Mouse (Mus musculus) embryonic facial prominence, embryonic 14.5 days (tissue): ENCODE measurements around the gene Nr5a2. TPM values are rescaled to one million over a fixed set of nuclear protein-coding genes. Genes with fewer than 3 reads are reported as not detected.

ENCODE experiments used
- ATAC-seq: fragments of 200-750 bp; cut with Nextera tagmentation; 2 replicates; pipeline ENCODE4 v1.8.0; 2017; ENCODE audit warnings: low read depth, moderate number of reproducible peaks, moderate TSS enrichment
- DNase-seq: peaks from one replicate; pipeline ENCODE4 v3.0.0-alpha.2; 2015; ENCODE audit warnings: low spot score
- H3K27ac ChIP-seq: fragments of 300-500 bp; sonication (generic); replicated peaks from 2 replicates; pipeline ENCODE4 v1.5.1; 2014; ENCODE audit warnings: low read depth, mild to moderate bottlenecking, low read length, moderate library complexity
- H3K27me3 ChIP-seq: fragments of 300-500 bp; sonication (generic); replicated peaks from 2 replicates; pipeline ENCODE4 v1.6.1; 2014; ENCODE audit warnings: low read length; ENCODE audit not compliant: control insufficient read depth, insufficient read depth
- H3K36me3 ChIP-seq: fragments of 300-500 bp; sonication (generic); 2 replicates; pipeline ENCODE4 v1.6.1; 2014; ENCODE audit warnings: low read length, mixed read lengths; ENCODE audit not compliant: control insufficient read depth, insufficient read depth
- H3K4me1 ChIP-seq: fragments of 300-500 bp; sonication (generic); 2 replicates; pipeline ENCODE4 v1.6.1; 2014; ENCODE audit warnings: antibody characterized with exemption, low read length; ENCODE audit not compliant: control insufficient read depth, insufficient read depth
- H3K4me2 ChIP-seq: fragments of 300-500 bp; sonication (generic); 2 replicates; pipeline ENCODE4 v1.6.1; 2014; ENCODE audit warnings: low read depth, mild to moderate bottlenecking, low read length, moderate library complexity, mixed read lengths
- H3K4me3 ChIP-seq: fragments of 300-500 bp; sonication (generic); 2 replicates; pipeline ENCODE4 v1.5.1; 2014; ENCODE audit warnings: low read depth, mild to moderate bottlenecking, low read length
- H3K9ac ChIP-seq: fragments of 300-500 bp; sonication (generic); 2 replicates; pipeline ENCODE4 v1.6.1; 2014; ENCODE audit warnings: low read depth, mild to moderate bottlenecking, low read length, moderate library complexity, mixed read lengths
- H3K9me3 ChIP-seq: fragments of 300-500 bp; sonication (generic); 2 replicates; pipeline ENCODE4 v1.6.1; 2016; ENCODE audit warnings: low read length; ENCODE audit not compliant: control insufficient read depth
- WGBS: fragments of 180-500 bp; shearing (Covaris S2); extraction: QIAGEN DNeasy Blood & Tissue Kit; methylation state at CpG from one replicate; pipeline ENCODE4 v1.1.7; 2014; 5-methylcytosine and 5-hydroxymethylcytosine counted together
- polyA plus RNA-seq: library from polyadenylated mRNA; unstranded; fragments of >200 nt; fragmentation: Nextera tagmentation; extraction: Ambion mirVana; gene quantifications from 2 replicates; pipeline ENCODE4 v1.2.1, GENCODE M21; 2014

Nr5a2 gene
- polyA plus RNA-seq, 1 experiment from 2014 or later: 1.3 TPM

GRCm38 (mm10) chr1:136946404-136946803, 13.8 kb downstream of the Nr5a2 start:
- ATAC-seq: no peak
- H3K9ac ChIP-seq: 0 out of 2 replicates have a peak overlapping the region, but pooled peaks have one; percentile 30
- peak overlapping the region; percentile 94 for H3K4me2 ChIP-seq

GRCm38 (mm10) chr1:136945876-136946275, 14.4 kb downstream of the Nr5a2 start:
- no peak for DNase-seq
- Histone ChIP-seq H3K27me3 (peaks cover 82% of the 10 kb centered on the region), H3K27ac (no peak overlapping the region), H3K4me2 (peak overlapping the region; percentile 94; the same call in 1 of the 2 replicates), H3K9me3 (no peaks in the 10 kb centered on the region), H3K36me3 (no peaks in the 10 kb centered on the region), H3K4me1 (peaks cover 13% of the 10 kb centered on the region), H3K9ac (no peak overlapping the region), H3K4me3 (no peak overlapping the region)
- 4% methylated on average over 10 of the region's 10 CpGs for WGBS
- ATAC-seq: no peak

More at GRCm38 (mm10) chr1:136946404-136946803, 13.8 kb downstream of the Nr5a2 start:
- Histone ChIP-seq H3K9me3 (no peaks in the 10 kb centered on the region), H3K27me3 (peaks cover 87% of the 10 kb centered on the region), H3K36me3 (no peaks in the 10 kb centered on the region), H3K27ac (no peak overlapping the region), H3K4me1 (peaks cover 13% of the 10 kb centered on the region), H3K4me3 (peak overlapping the region; percentile 54)
- DNase-seq: peak; percentile 16
- WGBS: 2% methylated on average over 8 of the region's 8 CpGs

- whole genome bisulfite sequencing: 6% methylated on average over 7 of the region's 7 CpGs
- H3K27ac ChIP-seq: no peak overlapping the region
- H3K4me3 ChIP-seq: no peak overlapping the region
- H3K27me3 ChIP-seq: peaks cover 77% of the 10 kb centered on the region
- DNase-seq (no peak), ATAC-seq (no peak)
- H3K4me2 ChIP-seq: no peak overlapping the region
- peaks cover 13% of the 10 kb centered on the region for H3K4me1 ChIP-seq
- no peaks in the 10 kb centered on the region for H3K9me3 ChIP-seq
- H3K36me3 ChIP-seq: no peaks in the 10 kb centered on the region
- no peak overlapping the region for H3K9ac ChIP-seq
Measured at GRCm38 (mm10) chr1:136945426-136945825, 14.8 kb downstream of the Nr5a2 start.

GRCm38 (mm10) chr1:136940603-136941002, 19.6 kb downstream of the Nr5a2 start:
- no peaks in the 10 kb centered on the region for H3K36me3 ChIP-seq
- H3K9ac ChIP-seq: no peak overlapping the region
- peaks cover 32% of the 10 kb centered on the region for H3K27me3 ChIP-seq
- H3K4me3 ChIP-seq: no peak overlapping the region
- no peaks in the 10 kb centered on the region for H3K4me1 ChIP-seq
- WGBS: 84% methylated on average over 5 of the region's 5 CpGs
- DNase-seq: no peak
- H3K4me2 ChIP-seq: no peak overlapping the region
- no peak overlapping the region for H3K27ac ChIP-seq
- H3K9me3 ChIP-seq: no peaks in the 10 kb centered on the region
- no peak for ATAC-seq

GRCm38 (mm10) chr1:136939220-136939619, 21.0 kb downstream of the Nr5a2 start:
- Histone ChIP-seq H3K9ac (no peak overlapping the region), H3K4me1 (no peaks in the 10 kb centered on the region), H3K27ac (no peak overlapping the region), H3K36me3 (no peaks in the 10 kb centered on the region), H3K4me2 (no peak overlapping the region), H3K4me3 (no peak overlapping the region), H3K9me3 (no peaks in the 10 kb centered on the region), H3K27me3 (peaks cover 19% of the 10 kb centered on the region)
- no peak for ATAC-seq
- DNase-seq: no peak
- 57% methylated on average over 1 of the region's 1 CpGs for WGBS

GRCm38 (mm10) chr1:136935960-136936324, 24.3 kb downstream of the Nr5a2 start:
- 80% methylated on average over 9 of the region's 9 CpGs for WGBS
- ATAC-seq: no peak

GRCm38 (mm10) chr1:136935316-136935959, 24.8 kb downstream of the Nr5a2 start:
- no peaks in the 10 kb centered on the region for H3K4me1 ChIP-seq
- no peaks in the 10 kb centered on the region for H3K36me3 ChIP-seq
- no peak for ATAC-seq
- no peaks in the 10 kb centered on the region for H3K9me3 ChIP-seq
- no peak for DNase-seq
- no peak overlapping the region for H3K27ac ChIP-seq
- H3K27me3 ChIP-seq: 0 out of 2 replicates have a peak, but pooled peaks cover 3% of the 10 kb centered on the region
- H3K4me2 ChIP-seq: no peak overlapping the region
- no peak overlapping the region for H3K9ac ChIP-seq
- 56% methylated on average over 8 of the region's 8 CpGs for WGBS
- H3K4me3 ChIP-seq: no peak overlapping the region

More at GRCm38 (mm10) chr1:136935960-136936324, 24.3 kb downstream of the Nr5a2 start:
- DNase-seq: no peak
- Histone ChIP-seq H3K36me3 (no peaks in the 10 kb centered on the region), H3K9me3 (no peaks in the 10 kb centered on the region), H3K4me2 (no peak overlapping the region), H3K4me3 (no peak overlapping the region), H3K27ac (no peak overlapping the region), H3K9ac (no peak overlapping the region), H3K4me1 (no peaks in the 10 kb centered on the region), H3K27me3 (0 out of 2 replicates have a peak, but pooled peaks cover 3% of the 10 kb centered on the region)

GRCm38 (mm10) chr1:136934051-136934450, 26.2 kb downstream of the Nr5a2 start:
- H3K4me1 ChIP-seq: no peaks in the 10 kb centered on the region
- H3K9ac ChIP-seq: no peak overlapping the region
- H3K27me3 ChIP-seq: no peaks in the 10 kb centered on the region
- no peak for ATAC-seq
- 92% methylated on average over 10 of the region's 10 CpGs for WGBS
- no peaks in the 10 kb centered on the region for H3K9me3 ChIP-seq
- no peak for DNase-seq
- H3K4me3 ChIP-seq: no peak overlapping the region
- no peak overlapping the region for H3K27ac ChIP-seq
- no peak overlapping the region for H3K4me2 ChIP-seq
- H3K36me3 ChIP-seq: no peaks in the 10 kb centered on the region

- Histone ChIP-seq H3K36me3 (no peaks in the 10 kb centered on the region), H3K9me3 (no peaks in the 10 kb centered on the region), H3K27ac (no peak overlapping the region), H3K9ac (no peak overlapping the region), H3K4me2 (no peak overlapping the region), H3K4me3 (no peak overlapping the region), H3K4me1 (no peaks in the 10 kb centered on the region), H3K27me3 (no peaks in the 10 kb centered on the region)
- ATAC-seq: no peak
- no peak for DNase-seq
- 91% methylated on average over 5 of the region's 5 CpGs for WGBS
Measured at GRCm38 (mm10) chr1:136931026-136931425, 29.2 kb downstream of the Nr5a2 start.
